Mouse (Mus musculus) liver, embryonic 13.5 days (tissue): ENCODE results near the gene Tmem53. TPM values are rescaled to one million over a fixed set of nuclear protein-coding genes. Genes with fewer than 3 reads are reported as not detected.
"Not testable (repeated sequence)": the region's sequence is repeated elsewhere in the genome, so short reads cannot be mapped to it uniquely, and the experiment has no call there.

ENCODE experiments used
- ATAC-seq: fragments of 200-750 bp; cut with Nextera tagmentation; 2 replicates; pipeline ENCODE4 v1.8.0; 2017; ENCODE audit warnings: low read depth, mild to moderate bottlenecking, moderate number of reproducible peaks, moderate library complexity
- DNase-seq: peaks from one replicate; pipeline ENCODE4 v3.0.0; 2022
- H3K27ac ChIP-seq: fragments of 300-500 bp; sonication (generic); 2 replicates; pipeline ENCODE4 v1.5.1; 2015; ENCODE audit warnings: moderate library complexity, mild to moderate bottlenecking, inconsistent platforms
- H3K27me3 ChIP-seq: fragments of 300-500 bp; sonication (generic); 2 replicates; pipeline ENCODE4 v1.6.1; 2015; ENCODE audit warnings: mild to moderate bottlenecking, inconsistent platforms
- H3K36me3 ChIP-seq: fragments of 300-500 bp; sonication (generic); 2 replicates; pipeline ENCODE4 v1.6.1; 2015; ENCODE audit warnings: mild to moderate bottlenecking, inconsistent platforms
- H3K4me1 ChIP-seq: fragments of 300-500 bp; sonication (generic); replicated peaks from 2 replicates; pipeline ENCODE4 v1.6.1; 2015; ENCODE audit warnings: inconsistent platforms
- H3K4me2 ChIP-seq: fragments of 300-500 bp; sonication (generic); 2 replicates; pipeline ENCODE4 v1.6.1; 2015; ENCODE audit warnings: inconsistent platforms, mild to moderate bottlenecking, moderate library complexity
- H3K4me3 ChIP-seq: fragments of 300-500 bp; sonication (generic); replicated peaks from 2 replicates; pipeline ENCODE4 v1.5.1; 2015; ENCODE audit warnings: mild to moderate bottlenecking, inconsistent platforms
- H3K9ac ChIP-seq: fragments of 300-500 bp; sonication (generic); 2 replicates; pipeline ENCODE4 v1.6.1; 2015; ENCODE audit warnings: mild to moderate bottlenecking, inconsistent platforms
- H3K9me3 ChIP-seq: fragments of 300-500 bp; sonication (generic); replicated peaks from 2 replicates; pipeline ENCODE4 v1.6.1; 2016; ENCODE audit warnings: inconsistent platforms
- WGBS: fragments of 180-500 bp; shearing (Covaris S2); methylation state at CpG from one replicate; pipeline ENCODE4 v1.1.7; 2015; ENCODE audit not compliant: insufficient replicate concordance; 5-methylcytosine and 5-hydroxymethylcytosine counted together
- polyA plus RNA-seq: library from polyadenylated mRNA; unstranded; fragments of >200 nt; fragmentation: Nextera tagmentation; extraction: Ambion mirVana; gene quantifications from 2 replicates; pipeline ENCODE4 v1.2.1, GENCODE M21; 2015

The Tmem53 gene
- polyA plus RNA-seq, 1 experiment from 2014 or later = 3.5 TPM

GRCm38 (mm10) chr4:117252755-117253154 lies 1.0 kb downstream of the Tmem53 start:
- peaks cover 33% of the 10 kb centered on the region for H3K4me1 ChIP-seq
- peak overlapping the region; percentile 92 for H3K4me2 ChIP-seq
- peak overlapping the region; percentile 76; the same call in 1 of the 2 replicates for H3K9ac ChIP-seq
- H3K27ac ChIP-seq = no peak overlapping the region
- ATAC-seq (no peak), DNase-seq (no peak)
- 79% methylated on average over 5 of the region's 5 CpGs for WGBS
- H3K9me3 ChIP-seq = no peaks in the 10 kb centered on the region
- H3K4me3 ChIP-seq = peak overlapping the region; percentile 73; the same call in 1 of the 2 replicates
- no peaks in the 10 kb centered on the region for H3K36me3 ChIP-seq
- 0 out of 2 replicates have a peak, but pooled peaks cover 3% of the 10 kb centered on the region for H3K27me3 ChIP-seq

GRCm38 (mm10) chr4:117253218-117254016 lies 1.7 kb downstream of the Tmem53 start:
- Histone ChIP-seq H3K9ac (no peak overlapping the region), H3K9me3 (no peaks in the 10 kb centered on the region), H3K4me3 (no peak overlapping the region), H3K27ac (no peak overlapping the region), H3K4me1 (peaks cover 33% of the 10 kb centered on the region), H3K4me2 (no peak overlapping the region), H3K36me3 (no peaks in the 10 kb centered on the region), H3K27me3 (0 out of 2 replicates have a peak, but pooled peaks cover 3% of the 10 kb centered on the region)
- 40% methylated on average over 12 of the region's 12 CpGs for WGBS
- DNase-seq = no peak
- ATAC-seq = no peak

GRCm38 (mm10) chr4:117254017-117254627 lies 2.4 kb downstream of the Tmem53 start:
- peaks cover 33% of the 10 kb centered on the region for H3K4me1 ChIP-seq
- no peak overlapping the region for H3K4me3 ChIP-seq
- ATAC-seq (no peak), DNase-seq (no peak)
- no peak overlapping the region for H3K27ac ChIP-seq
- 0 out of 2 replicates have a peak, but pooled peaks cover 3% of the 10 kb centered on the region for H3K27me3 ChIP-seq
- H3K4me2 ChIP-seq = no peak overlapping the region
- no peak overlapping the region for H3K9ac ChIP-seq
- 21% methylated on average over 5 of the region's 5 CpGs for WGBS
- no peaks in the 10 kb centered on the region for H3K36me3 ChIP-seq
- no peaks in the 10 kb centered on the region for H3K9me3 ChIP-seq

- H3K9me3 ChIP-seq = no peaks in the 10 kb centered on the region
- 0 out of 2 replicates have a peak, but pooled peaks cover 3% of the 10 kb centered on the region for H3K27me3 ChIP-seq
- H3K4me3 ChIP-seq = no peak overlapping the region
- H3K36me3 ChIP-seq = no peaks in the 10 kb centered on the region
- no peak overlapping the region for H3K4me2 ChIP-seq
- DNase-seq (no peak), ATAC-seq (no peak)
- H3K27ac ChIP-seq = no peak overlapping the region
- 42% methylated on average over 6 of the region's 6 CpGs for WGBS
- peaks cover 33% of the 10 kb centered on the region for H3K4me1 ChIP-seq
- H3K9ac ChIP-seq = no peak overlapping the region
Measured at GRCm38 (mm10) chr4:117254672-117255071, 2.9 kb downstream of the Tmem53 start.

- not testable (repeated sequence) for H3K9me3 ChIP-seq, H3K27me3 ChIP-seq, H3K4me3 ChIP-seq, H3K27ac ChIP-seq, ATAC-seq, H3K4me2 ChIP-seq, DNase-seq, H3K36me3 ChIP-seq, H3K4me1 ChIP-seq, H3K9ac ChIP-seq
- WGBS = 52% methylated on average over 6 of the region's 6 CpGs
Measured at GRCm38 (mm10) chr4:117259909-117260308, 8.2 kb downstream of the Tmem53 start.

GRCm38 (mm10) chr4:117261222-117261621 lies 9.5 kb downstream of the Tmem53 start:
- Histone ChIP-seq H3K36me3 (no peaks in the 10 kb centered on the region), H3K4me2 (no peak overlapping the region), H3K9me3 (no peaks in the 10 kb centered on the region), H3K9ac (no peak overlapping the region), H3K4me1 (no peaks in the 10 kb centered on the region), H3K4me3 (no peak overlapping the region), H3K27me3 (no peaks in the 10 kb centered on the region), H3K27ac (no peak overlapping the region)
- no peak for DNase-seq
- no peak for ATAC-seq
- WGBS = 64% methylated on average over 2 of the region's 2 CpGs

- H3K27me3 ChIP-seq = no peaks in the 10 kb centered on the region
- no peak overlapping the region for H3K27ac ChIP-seq
- H3K9me3 ChIP-seq = no peaks in the 10 kb centered on the region
- no peak overlapping the region for H3K9ac ChIP-seq
- H3K4me1 ChIP-seq = no peaks in the 10 kb centered on the region
- no peak overlapping the region for H3K4me2 ChIP-seq
- WGBS = 57% methylated on average over 13 of the region's 13 CpGs
- ATAC-seq = no peak
- no peak for DNase-seq
- no peak overlapping the region for H3K4me3 ChIP-seq
- no peaks in the 10 kb centered on the region for H3K36me3 ChIP-seq
Measured at GRCm38 (mm10) chr4:117262101-117262913, 10.6 kb downstream of the Tmem53 start.

GRCm38 (mm10) chr4:117262987-117263386 lies 11.2 kb downstream of the Tmem53 start:
- DNase-seq (no peak), ATAC-seq (no peak)
- no peaks in the 10 kb centered on the region for H3K9me3 ChIP-seq
- no peak overlapping the region for H3K4me2 ChIP-seq
- H3K4me1 ChIP-seq = no peaks in the 10 kb centered on the region
- WGBS = 50% methylated on average over 8 of the region's 8 CpGs
- no peaks in the 10 kb centered on the region for H3K36me3 ChIP-seq
- no peak overlapping the region for H3K9ac ChIP-seq
- H3K27me3 ChIP-seq = no peaks in the 10 kb centered on the region
- no peak overlapping the region for H3K4me3 ChIP-seq
- no peak overlapping the region for H3K27ac ChIP-seq

GRCm38 (mm10) chr4:117267284-117267683 lies 15.5 kb downstream of the Tmem53 start:
- WGBS = 5% methylated on average over 2 of the region's 2 CpGs
- Histone ChIP-seq H3K9ac (no peak overlapping the region), H3K9me3 (no peaks in the 10 kb centered on the region), H3K27me3 (no peaks in the 10 kb centered on the region), H3K4me2 (no peak overlapping the region), H3K36me3 (peaks cover 13% of the 10 kb centered on the region), H3K4me1 (no peaks in the 10 kb centered on the region), H3K27ac (no peak overlapping the region), H3K4me3 (no peak overlapping the region)
- DNase-seq (peak; percentile 60), ATAC-seq (no peak)

- Histone ChIP-seq H3K9ac (no peak overlapping the region), H3K9me3 (no peaks in the 10 kb centered on the region), H3K36me3 (peaks cover 19% of the 10 kb centered on the region), H3K4me2 (no peak overlapping the region), H3K27ac (no peak overlapping the region), H3K4me1 (no peaks in the 10 kb centered on the region), H3K27me3 (no peaks in the 10 kb centered on the region), H3K4me3 (no peak overlapping the region)
- 76% methylated on average over 25 of the region's 25 CpGs for WGBS
- ATAC-seq (no peak), DNase-seq (no peak)
Measured at GRCm38 (mm10) chr4:117267831-117268437, 16.2 kb downstream of the Tmem53 start.

- Histone ChIP-seq H3K9me3 (peaks cover 11% of the 10 kb centered on the region), H3K27ac (no peak overlapping the region), H3K4me1 (no peaks in the 10 kb centered on the region), H3K4me3 (no peak overlapping the region), H3K36me3 (peaks cover 43% of the 10 kb centered on the region), H3K4me2 (no peak overlapping the region), H3K27me3 (no peaks in the 10 kb centered on the region), H3K9ac (no peak overlapping the region)
- 8% methylated on average over 6 of the region's 6 CpGs for WGBS
- ATAC-seq (peak; percentile 42), DNase-seq (peak; percentile 54)
Measured at GRCm38 (mm10) chr4:117270278-117270677, 18.5 kb downstream of the Tmem53 start.
